Mouse (Mus musculus): Measurements from ENCODE around the gene Psmd3.

DNA sequence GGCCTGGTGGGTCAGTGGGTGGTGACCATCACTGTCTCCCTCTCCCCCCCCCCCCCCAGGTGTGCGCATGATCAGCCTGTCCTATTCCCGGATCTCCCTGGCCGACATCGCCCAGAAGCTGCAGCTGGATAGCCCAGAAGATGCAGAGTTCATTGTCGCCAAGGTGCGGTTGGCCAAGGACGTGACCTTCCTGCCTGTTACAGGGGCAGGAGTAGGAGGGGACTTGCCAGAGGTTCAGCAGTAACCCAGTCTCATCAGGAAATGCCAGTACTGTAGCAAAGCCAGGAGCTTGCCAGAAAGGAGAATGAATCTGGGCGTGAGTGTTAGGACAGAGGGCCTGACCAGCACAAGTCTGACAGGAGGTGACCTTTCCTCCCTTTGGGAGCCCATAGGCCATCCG, 11.4 kb downstream of the Psmd3 start:
- TF ChIP-seq CTCF (IDR thresholded peaks at IDR 0.05; ENCODE audit: insufficient read depth, low read depth, low read length) (no peak), POLR2A (IDR thresholded peaks at IDR 0.05; ENCODE audit: insufficient read depth, low read depth, low read length) (no peak)

Data from olfactory bulb, adult 2 months (tissue).